Mouse (Mus musculus): Measurements from ENCODE around the gene Ank2.

DNA sequence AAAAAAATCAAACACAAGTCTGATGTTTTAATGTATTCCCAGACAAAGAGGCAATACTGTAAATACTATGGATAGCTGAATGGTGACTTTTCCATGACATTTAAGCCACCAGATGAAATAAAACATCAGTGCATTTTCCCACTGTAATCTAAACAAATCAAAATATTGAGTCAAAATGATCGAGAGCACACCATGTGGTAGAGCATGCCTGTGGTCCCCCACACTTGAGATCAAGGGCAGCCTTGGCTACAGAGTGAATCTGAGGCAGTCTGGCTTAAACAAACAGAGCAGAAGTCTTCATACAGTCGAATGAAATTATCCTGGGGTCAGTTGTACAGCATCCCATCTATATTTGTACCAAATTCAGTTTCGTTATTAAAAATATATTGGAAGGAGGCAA, 288.0 kb downstream of the Ank2 start:
- no peak for TF ChIP-seq CTCF (IDR thresholded peaks at IDR 0.05; ENCODE audit: extremely low read depth, insufficient read length, insufficient replicate concordance, low read depth, low read length)
- TF ChIP-seq POLR2A (IDR thresholded peaks at IDR 0.05; ENCODE audit: low read depth, low read length), result no peak

All from small intestine, adult 2 months (tissue).